Mouse (Mus musculus) 416B (cell line): ENCODE results near the gene Zscan29.

Experiments used
- DNase-seq: peaks from one replicate; pipeline ENCODE4 v3.0.0; 2011; ENCODE audit warnings: low read depth

Gene Zscan29

GRCm38 (mm10) chr2:121170980-121171742, at the start of gene Zscan29:
Zscan29 (minus strand) TSS chr2:121171125.
- peak; percentile 88 for DNase-seq

- DNase-seq = no peak
Observed at GRCm38 (mm10) chr2:121219994-121220393, 49.1 kb upstream of the Zscan29 start.

GRCm38 (mm10) chr2:121219177-121219576, 48.3 kb upstream of the Zscan29 start:
- DNase-seq = no peak

GRCm38 (mm10) chr2:121214491-121214890, 43.6 kb upstream of the Zscan29 start:
- no peak for DNase-seq

- no peak for DNase-seq
Observed at GRCm38 (mm10) chr2:121206541-121206940, 35.6 kb upstream of the Zscan29 start.

- no peak for DNase-seq
Observed at GRCm38 (mm10) chr2:121204276-121204675, 33.4 kb upstream of the Zscan29 start.

- DNase-seq = no peak
Observed at GRCm38 (mm10) chr2:121195466-121195865, 24.5 kb upstream of the Zscan29 start.

GRCm38 (mm10) chr2:121188530-121188929, 17.6 kb upstream of the Zscan29 start:
- peak; percentile 33 for DNase-seq

GRCm38 (mm10) chr2:121184142-121184541, 13.2 kb upstream of the Zscan29 start:
- DNase-seq = no peak

GRCm38 (mm10) chr2:121183431-121183830, 12.5 kb upstream of the Zscan29 start:
- no peak for DNase-seq

- peak; percentile 55 for DNase-seq
Observed at GRCm38 (mm10) chr2:121178828-121179479, 8.0 kb upstream of the Zscan29 start.

- DNase-seq = peak; percentile 70
Observed at GRCm38 (mm10) chr2:121170481-121170971, 399 bp downstream of the Zscan29 start, which contains the start of gene Tubgcp4. Tubgcp4 (plus strand) TSS chr2:121170654.

- peak; percentile 60 for DNase-seq
Observed at GRCm38 (mm10) chr2:121169902-121170301, 1.0 kb downstream of the Zscan29 start.

- DNase-seq = no peak
Observed at GRCm38 (mm10) chr2:121169173-121169572, 1.8 kb downstream of the Zscan29 start.

GRCm38 (mm10) chr2:121153100-121153499, 17.8 kb downstream of the Zscan29 start:
- peak; percentile 63 for DNase-seq

GRCm38 (mm10) chr2:121149679-121150078, 21.2 kb downstream of the Zscan29 start:
- DNase-seq = no peak

- DNase-seq = peak; percentile 10
Observed at GRCm38 (mm10) chr2:121142415-121142814, 28.5 kb downstream of the Zscan29 start.

- DNase-seq = peak; percentile 40
Observed at GRCm38 (mm10) chr2:121141216-121142035, 29.5 kb downstream of the Zscan29 start.

- DNase-seq = peak; percentile 95
Observed at GRCm38 (mm10) chr2:121140018-121140882, 30.7 kb downstream of the Zscan29 start, which contains the start of the genes Adal and Lcmt2. Adal (plus strand) TSS chr2:121140428. Lcmt2 (minus strand) TSS chr2:121140653.

- DNase-seq = peak; percentile 61
Observed at GRCm38 (mm10) chr2:121139266-121140017, 31.5 kb downstream of the Zscan29 start.
